13 mouse cellular contexts compared by ENCODE assay signal in genomic region chr3:146698982-146699381, GRCm38 (mm10). TPM values are rescaled to one million over a fixed set of nuclear protein-coding genes. Genes with fewer than 3 reads are reported as not detected.
A peak's percentile ranks its signal among the peaks of the same experiment; 100 is the strongest.
DNase-seq lines count a peak whose midpoint lies in the region; ATAC-seq lines count a peak whose summit lies in the region.
"Had no signal": no experiment of that assay in that cellular context is flagged by ENCODE, and none has a peak within 500 bp of the region (broad histone marks: within the 10 kb centered on the region; RNA-seq: fewer than 3 reads in every experiment).

No protein-coding gene starts in this region.

- peak; percentile 19 for DNase-seq in hindbrain, embryonic 11.5 days (ENCODE audit: low spot score)
- peak; percentile 48 for DNase-seq in Muller cell, postnatal 12 days (ENCODE audit: inconsistent ontology term)
- DNase-seq in adrenal gland, postnatal 36 days, result peak; percentile 61 to 66
- no peak for DNase-seq in neural tube, embryonic 10.5 days (ENCODE audit: extremely low spot score, low spot score)
- DNase-seq: cerebellum, adult 9-11 months; kidney, postnatal 36 days; left cerebral cortex, postnatal 4 days; right cerebral cortex, postnatal 4 days had no signal

- no peak overlapping the region for H3K27ac ChIP-seq in hindbrain, embryonic 11.5 days (ENCODE audit: low read depth, low read length)
- H3K27ac ChIP-seq in hindbrain, embryonic 16.5 days (ENCODE audit: low read depth, low read length), result no peak overlapping the region
- H3K27ac ChIP-seq in liver, embryonic 16.5 days (ENCODE audit: low read length), result no peak overlapping the region
- no peak overlapping the region for H3K27ac ChIP-seq in forebrain, embryonic 12.5 days
- H3K27ac ChIP-seq: hindbrain, embryonic 15.5 days had no signal

- no peak overlapping the region for H3K9ac ChIP-seq in hindbrain, embryonic 11.5 days (ENCODE audit: low read depth, low read length)
- H3K9ac ChIP-seq in hindbrain, embryonic 16.5 days (ENCODE audit: low read depth, low read length), result no peak overlapping the region
- H3K9ac ChIP-seq in liver, embryonic 16.5 days (ENCODE audit: low read depth, low read length), result no peak overlapping the region
- H3K9ac ChIP-seq in forebrain, embryonic 12.5 days, result no peak overlapping the region
- H3K9ac ChIP-seq: hindbrain, embryonic 15.5 days had no signal

- H3K27me3 ChIP-seq in hindbrain, embryonic 11.5 days (ENCODE audit: control insufficient read depth, insufficient read depth, low read length), result no peaks in the 10 kb centered on the region
- H3K27me3 ChIP-seq in hindbrain, embryonic 16.5 days (replicated peaks; ENCODE audit: control insufficient read depth, insufficient read depth, low read length), result no peaks in the 10 kb centered on the region
- no peaks in the 10 kb centered on the region for H3K27me3 ChIP-seq in liver, embryonic 16.5 days (ENCODE audit: control insufficient read depth, insufficient read depth, low read depth, low read length)
- no peaks in the 10 kb centered on the region for H3K27me3 ChIP-seq in forebrain, embryonic 12.5 days
- H3K27me3 ChIP-seq: hindbrain, embryonic 15.5 days had no signal

- no peak overlapping the region for H3K4me2 ChIP-seq in hindbrain, embryonic 11.5 days (replicated peaks; ENCODE audit: low read depth, low read length)
- no peak overlapping the region for H3K4me2 ChIP-seq in hindbrain, embryonic 16.5 days (ENCODE audit: low read length)
- H3K4me2 ChIP-seq in liver, embryonic 16.5 days (ENCODE audit: low read depth, low read length), result peak overlapping the region; percentile 60; the same call in 1 of the 2 replicates
- H3K4me2 ChIP-seq in forebrain, embryonic 12.5 days, result no peak overlapping the region
- H3K4me2 ChIP-seq: hindbrain, embryonic 15.5 days had no signal

- H3K4me3 ChIP-seq in hindbrain, embryonic 11.5 days (ENCODE audit: low read depth, low read length), result no peak overlapping the region
- H3K4me3 ChIP-seq in hindbrain, embryonic 16.5 days (ENCODE audit: low read length), result no peak overlapping the region
- no peak overlapping the region for H3K4me3 ChIP-seq in liver, embryonic 16.5 days (ENCODE audit: low read depth, low read length)
- H3K4me3 ChIP-seq in forebrain, embryonic 12.5 days (replicated peaks), result no peak overlapping the region
- H3K4me3 ChIP-seq: hindbrain, embryonic 15.5 days had no signal

- ATAC-seq in hindbrain, embryonic 11.5 days (ENCODE audit: low FRiP score), result no peak
- ATAC-seq in hindbrain, embryonic 16.5 days, result no peak
- ATAC-seq in liver, embryonic 16.5 days (ENCODE audit: low read depth), result peak; percentile 47
- ATAC-seq in forebrain, embryonic 12.5 days (ENCODE audit: low FRiP score), result no peak

- no peaks in the 10 kb centered on the region for H3K4me1 ChIP-seq in hindbrain, embryonic 11.5 days (replicated peaks; ENCODE audit: control insufficient read depth, insufficient read depth, low read length)
- H3K4me1 ChIP-seq in hindbrain, embryonic 16.5 days (ENCODE audit: control insufficient read depth, insufficient read depth, low read depth, low read length), result no peaks in the 10 kb centered on the region
- H3K4me1 ChIP-seq in liver, embryonic 16.5 days (ENCODE audit: control insufficient read depth, low read depth, low read length), result peaks cover 19% of the 10 kb centered on the region
- no peaks in the 10 kb centered on the region for H3K4me1 ChIP-seq in forebrain, embryonic 12.5 days
- H3K4me1 ChIP-seq: hindbrain, embryonic 15.5 days had no signal

- no peaks in the 10 kb centered on the region for H3K36me3 ChIP-seq in hindbrain, embryonic 11.5 days (ENCODE audit: control insufficient read depth, insufficient read depth, low read length)
- H3K36me3 ChIP-seq in hindbrain, embryonic 16.5 days (ENCODE audit: control insufficient read depth, insufficient read depth, low read length), result no peaks in the 10 kb centered on the region
- no peaks in the 10 kb centered on the region for H3K36me3 ChIP-seq in liver, embryonic 16.5 days (ENCODE audit: control insufficient read depth, insufficient read depth)
- no peaks in the 10 kb centered on the region for H3K36me3 ChIP-seq in forebrain, embryonic 12.5 days (replicated peaks)
- H3K36me3 ChIP-seq: hindbrain, embryonic 15.5 days had no signal

- H3K9me3 ChIP-seq in hindbrain, embryonic 11.5 days (ENCODE audit: control insufficient read depth, low read length), result no peaks in the 10 kb centered on the region
- H3K9me3 ChIP-seq in hindbrain, embryonic 16.5 days (ENCODE audit: control insufficient read depth, low read length), result no peaks in the 10 kb centered on the region
- no peaks in the 10 kb centered on the region for H3K9me3 ChIP-seq in liver, embryonic 16.5 days (replicated peaks; ENCODE audit: control insufficient read depth, low read length)
- no peaks in the 10 kb centered on the region for H3K9me3 ChIP-seq in forebrain, embryonic 12.5 days
- H3K9me3 ChIP-seq: hindbrain, embryonic 15.5 days had no signal

- whole genome bisulfite sequencing in hindbrain, embryonic 11.5 days, result 53% methylated on average over 11 of the region's 11 CpGs
- 54% methylated on average over 11 of the region's 11 CpGs for WGBS in hindbrain, embryonic 16.5 days
- 26% methylated on average over 11 of the region's 11 CpGs for WGBS in liver, embryonic 16.5 days (ENCODE audit: insufficient replicate concordance)
- 79% methylated on average over 11 of the region's 11 CpGs for WGBS in forebrain, embryonic 12.5 days

RNA-seq across cellular contexts. Expression of gene Samd13, which starts 13.6 kb away (rescaled TPM):
- 0.56 and 0.60 TPM in 2 replicates for polyA plus RNA-seq in hindbrain, embryonic 11.5 days (2014; fragmentation: Nextera tagmentation; extraction: Ambion mirVana)
- polyA plus RNA-seq in hindbrain, embryonic 16.5 days (2015; fragmentation: Nextera tagmentation; extraction: Ambion mirVana), result 0.12 and 0.20 TPM in 2 replicates
- total RNA-seq in adrenal gland, postnatal 36 days (2021), result under 1 TPM in 1 of 2 experiments, not detected in 1; 0.26 TPM
- polyA plus RNA-seq in liver, embryonic 16.5 days (2015; fragmentation: Nextera tagmentation; extraction: Ambion mirVana), result 0.25 and 0.37 TPM in 2 replicates
- 0.91 and 1.1 TPM in 2 replicates for polyA plus RNA-seq in forebrain, embryonic 12.5 days (2016; fragmentation: Nextera tagmentation; extraction: Ambion mirVana)
- polyA plus RNA-seq: testis, adult 2 months had no signal

RNA-seq across cellular contexts. Expression of gene 4930503B20Rik, which starts 47.9 kb away (rescaled TPM):
- not detected in 2 replicates for polyA plus RNA-seq in hindbrain, embryonic 11.5 days (2014; fragmentation: Nextera tagmentation; extraction: Ambion mirVana)
- not detected in 2 replicates for polyA plus RNA-seq in hindbrain, embryonic 16.5 days (2015; fragmentation: Nextera tagmentation; extraction: Ambion mirVana)
- not detected for total RNA-seq in adrenal gland, postnatal 36 days (2021)
- polyA plus RNA-seq in liver, embryonic 16.5 days (2015; fragmentation: Nextera tagmentation; extraction: Ambion mirVana), result not detected in 2 replicates
- polyA plus RNA-seq in forebrain, embryonic 12.5 days (2016; fragmentation: Nextera tagmentation; extraction: Ambion mirVana), result not detected in 2 replicates
- polyA plus RNA-seq: hindbrain, embryonic 15.5 days had no signal
